17 mouse cellular contexts compared by ENCODE assay signal in genomic region chr11:94246789-94247061, GRCm38 (mm10). TPM values are rescaled to one million over a fixed set of nuclear protein-coding genes. Genes with fewer than 3 reads are reported as not detected.
DNase-seq lines count a peak whose midpoint lies in the region; ATAC-seq and TF ChIP-seq lines count a peak whose summit lies in the region.
"Had no signal": no experiment of that assay in that cellular context is flagged by ENCODE, and none has a peak within 500 bp of the region (broad histone marks: within the 10 kb centered on the region; RNA-seq: fewer than 3 reads in every experiment).

No protein-coding gene starts in this region.

- peaks cover 29% of the 10 kb centered on the region for H3K27me3 ChIP-seq in heart, embryonic 10.5 days (ENCODE audit: insufficient read depth, poor library complexity, severe bottlenecking)
- H3K27me3 ChIP-seq in embryonic facial prominence, embryonic 10.5 days (replicated peaks; ENCODE audit: low read depth, poor library complexity, severe bottlenecking), result peaks cover 32% of the 10 kb centered on the region
- 0 out of 2 replicates have a peak, but pooled peaks cover 6% of the 10 kb centered on the region for H3K27me3 ChIP-seq in hindbrain, embryonic 12.5 days
- no peaks in the 10 kb centered on the region for H3K27me3 ChIP-seq in limb, embryonic 14.5 days (ENCODE audit: control insufficient read depth, insufficient read depth, low read length)
- H3K27me3 ChIP-seq in thymus, adult 2 months (ENCODE audit: control insufficient read depth, insufficient read depth, low read length), result no peaks in the 10 kb centered on the region

- no peak overlapping the region for H3K4me3 ChIP-seq in heart, embryonic 10.5 days
- H3K4me3 ChIP-seq in embryonic facial prominence, embryonic 10.5 days, result peak overlapping the region; percentile 4; the same call in 1 of the 2 replicates
- H3K4me3 ChIP-seq in hindbrain, embryonic 12.5 days, result no peak overlapping the region
- peak overlapping the region; percentile 14 for H3K4me3 ChIP-seq in limb, embryonic 14.5 days (replicated peaks; ENCODE audit: low read length)
- H3K4me3 ChIP-seq in thymus, adult 2 months (ENCODE audit: control insufficient read depth, insufficient read depth, low read length), result no peak overlapping the region

- ATAC-seq in hindbrain, embryonic 12.5 days (ENCODE audit: low FRiP score), result no peak
- peak; percentile 27 for ATAC-seq in limb, embryonic 14.5 days (ENCODE audit: low FRiP score, low read depth)
- ATAC-seq: activated CD4-positive, CD25-positive, alpha-beta regulatory T cell, adult 4 months had no signal

- H3K27ac ChIP-seq in heart, embryonic 10.5 days, result 0 out of 2 replicates have a peak overlapping the region, but pooled peaks have one; percentile 6
- peak overlapping the region; percentile 85 for H3K27ac ChIP-seq in embryonic facial prominence, embryonic 10.5 days (replicated peaks)
- peak overlapping the region; percentile 79 for H3K27ac ChIP-seq in hindbrain, embryonic 12.5 days
- H3K27ac ChIP-seq in limb, embryonic 14.5 days (replicated peaks; ENCODE audit: low read depth, low read length), result peak overlapping the region; percentile 90
- no peak overlapping the region for H3K27ac ChIP-seq in thymus, adult 2 months (ENCODE audit: control insufficient read depth, insufficient read depth, low read length)

- peaks cover 30% of the 10 kb centered on the region for H3K4me1 ChIP-seq in heart, embryonic 10.5 days
- peaks cover 60% of the 10 kb centered on the region for H3K4me1 ChIP-seq in embryonic facial prominence, embryonic 10.5 days
- peaks cover 50% of the 10 kb centered on the region for H3K4me1 ChIP-seq in hindbrain, embryonic 12.5 days
- peaks cover 56% of the 10 kb centered on the region for H3K4me1 ChIP-seq in limb, embryonic 14.5 days (ENCODE audit: control insufficient read depth, insufficient read depth, low read length)
- H3K4me1 ChIP-seq in thymus, adult 2 months (replicated peaks; ENCODE audit: control insufficient read depth, insufficient read depth, low read length), result peaks cover 16% of the 10 kb centered on the region

- no peaks in the 10 kb centered on the region for H3K9me3 ChIP-seq in heart, embryonic 10.5 days
- H3K9me3 ChIP-seq in embryonic facial prominence, embryonic 10.5 days, result no peaks in the 10 kb centered on the region
- H3K9me3 ChIP-seq in hindbrain, embryonic 12.5 days (replicated peaks), result no peaks in the 10 kb centered on the region
- no peaks in the 10 kb centered on the region for H3K9me3 ChIP-seq in limb, embryonic 14.5 days (ENCODE audit: control insufficient read depth, low read length)
- H3K9me3 ChIP-seq: G1E had no signal

- 59% methylated on average over 8 of the region's 8 CpGs for WGBS in heart, embryonic 10.5 days
- 59% methylated on average over 8 of the region's 8 CpGs for whole genome bisulfite sequencing in embryonic facial prominence, embryonic 10.5 days
- 63% methylated on average over 8 of the region's 8 CpGs for WGBS in hindbrain, embryonic 12.5 days
- 11% methylated on average over 8 of the region's 8 CpGs for WGBS in limb, embryonic 14.5 days
- WGBS in thymus, adult 2 months, result 92% methylated on average over 8 of the region's 8 CpGs

- TF ChIP-seq CTCF in thymus, adult 2 months (IDR thresholded peaks at IDR 0.05; ENCODE audit: borderline replicate concordance, control insufficient read depth, extremely low read depth, insufficient read depth, low read length, poor library complexity), result no peak

- 0 out of 2 replicates have a peak overlapping the region, but pooled peaks have one; percentile 14 for H3K4me2 ChIP-seq in hindbrain, embryonic 12.5 days (replicated peaks)
- H3K4me2 ChIP-seq in limb, embryonic 14.5 days (replicated peaks; ENCODE audit: low read depth, low read length, severe bottlenecking), result peak overlapping the region; percentile 33

- DNase-seq in heart, embryonic 10.5 days (ENCODE audit: low spot score), result no peak
- no peak for DNase-seq in heart, adult 18-20 months
- DNase-seq in embryonic facial prominence, embryonic 10.5 days (ENCODE audit: low spot score), result no peak
- peak; percentile 51 for DNase-seq in limb, embryonic 14.5 days (ENCODE audit: low spot score)
- DNase-seq in thymus, adult 2 months, result no peak
- DNase-seq in ovary, postnatal 10 days (ENCODE audit: low spot score), result no peak
- no peak for DNase-seq in left cerebral cortex, adult 8-10 months (ENCODE audit: low spot score in 2 of 2)
- DNase-seq: heart, postnatal 36 days; spleen, adult 18-20 months; thymus, postnatal 4 days had no signal

- 0 out of 2 replicates have a peak overlapping the region, but pooled peaks have one; percentile 2 for H3K9ac ChIP-seq in hindbrain, embryonic 12.5 days
- no peak overlapping the region for H3K9ac ChIP-seq in limb, embryonic 14.5 days (ENCODE audit: low read depth, low read length, severe bottlenecking)

- no peak for TF ChIP-seq POLR2A in limb, embryonic 14.5 days (IDR thresholded peaks at IDR 0.05; ENCODE audit: borderline replicate concordance, extremely low read depth, insufficient read depth, insufficient read length)
- no peak for TF ChIP-seq POLR2A in thymus, adult 2 months (IDR thresholded peaks at IDR 0.05; ENCODE audit: control insufficient read depth, extremely low read depth, insufficient read depth, low read length, poor library complexity)

- no peaks in the 10 kb centered on the region for H3K36me3 ChIP-seq in heart, embryonic 10.5 days
- no peaks in the 10 kb centered on the region for H3K36me3 ChIP-seq in embryonic facial prominence, embryonic 10.5 days (replicated peaks)
- H3K36me3 ChIP-seq in hindbrain, embryonic 12.5 days, result no peaks in the 10 kb centered on the region
- H3K36me3 ChIP-seq in limb, embryonic 14.5 days (ENCODE audit: control insufficient read depth, insufficient read depth, low read length), result no peaks in the 10 kb centered on the region
- no peaks in the 10 kb centered on the region for H3K36me3 ChIP-seq in thymus, adult 2 months (ENCODE audit: control insufficient read depth, insufficient read depth, low read length)
- H3K36me3 ChIP-seq: G1E had no signal

RNA-seq across cellular contexts. Expression of gene Wfikkn2, which starts 0.9 kb away (rescaled TPM):
- 0.59 and 1.7 TPM in 2 replicates for polyA plus RNA-seq in heart, embryonic 10.5 days (2016; fragmentation: Nextera tagmentation; extraction: Ambion mirVana)
- total RNA-seq in heart, adult 18-20 months (2021), result 1 to 10 TPM; 5.8 to 6.6 TPM
- polyA plus RNA-seq in embryonic facial prominence, embryonic 10.5 days (2016; fragmentation: Nextera tagmentation; extraction: Ambion mirVana), result 1.1 and 2.4 TPM in 2 replicates
- polyA plus RNA-seq in hindbrain, embryonic 12.5 days (2016; fragmentation: Nextera tagmentation; extraction: Ambion mirVana), result 6.8 and 9.1 TPM in 2 replicates
- 19.9 and 25.1 TPM in 2 replicates for polyA plus RNA-seq in limb, embryonic 14.5 days (2012; rRNA removed)
- 9.2 and 9.7 TPM in 2 replicates for polyA plus RNA-seq in limb, embryonic 14.5 days (2014; fragmentation: Nextera tagmentation; extraction: Ambion mirVana)
- polyA plus RNA-seq in thymus, adult 2 months (2012; rRNA removed), result 28.2 and 34.4 TPM in 2 replicates
- total RNA-seq in left cerebral cortex, adult 8-10 months (2022), result 1 to 10 TPM; 2.1 to 3.0 (median 2.5) TPM

RNA-seq across cellular contexts. Expression of gene Gm21885, which starts 34.9 kb away (rescaled TPM):
- 0.18 TPM in 1 of 2 replicates, not detected in the other for polyA plus RNA-seq in heart, embryonic 10.5 days (2016; fragmentation: Nextera tagmentation; extraction: Ambion mirVana)
- total RNA-seq in heart, adult 18-20 months (2021), result under 1 TPM in 1 of 2 experiments, not detected in 1; 0.77 TPM
- 0.39 TPM in 1 of 2 replicates, not detected in the other for polyA plus RNA-seq in embryonic facial prominence, embryonic 10.5 days (2016; fragmentation: Nextera tagmentation; extraction: Ambion mirVana)
- polyA plus RNA-seq in hindbrain, embryonic 12.5 days (2016; fragmentation: Nextera tagmentation; extraction: Ambion mirVana), result 0.31 and 0.48 TPM in 2 replicates
- not detected in 2 replicates for polyA plus RNA-seq in limb, embryonic 14.5 days (2012; rRNA removed)
- polyA plus RNA-seq in limb, embryonic 14.5 days (2014; fragmentation: Nextera tagmentation; extraction: Ambion mirVana), result 0.44 and 0.84 TPM in 2 replicates
- not detected in 2 replicates for polyA plus RNA-seq in thymus, adult 2 months (2012; rRNA removed)
- not detected for total RNA-seq in left cerebral cortex, adult 8-10 months (2022)
- total RNA-seq: common myeloid progenitor, adult 5-6 weeks; G1E; layer of hippocampus, adult 18-20 months; liver, adult 2 months had no signal
- polyA plus RNA-seq: frontal cortex, adult 2 months; G1E had no signal

RNA-seq across cellular contexts. Expression of gene Tob1, which starts 35.5 kb away (rescaled TPM):
- 18.5 and 21.7 TPM in 2 replicates for polyA plus RNA-seq in heart, embryonic 10.5 days (2016; fragmentation: Nextera tagmentation; extraction: Ambion mirVana)
- 10 to 100 TPM; 47.5 to 50.4 TPM for total RNA-seq in heart, adult 18-20 months (2021)
- 18.4 and 22.1 TPM in 2 replicates for polyA plus RNA-seq in embryonic facial prominence, embryonic 10.5 days (2016; fragmentation: Nextera tagmentation; extraction: Ambion mirVana)
- 41.7 and 46.8 TPM in 2 replicates for polyA plus RNA-seq in hindbrain, embryonic 12.5 days (2016; fragmentation: Nextera tagmentation; extraction: Ambion mirVana)
- polyA plus RNA-seq in limb, embryonic 14.5 days (2012; rRNA removed), result 28.4 and 29.7 TPM in 2 replicates
- polyA plus RNA-seq in limb, embryonic 14.5 days (2014; fragmentation: Nextera tagmentation; extraction: Ambion mirVana), result 34.8 and 37.3 TPM in 2 replicates
- polyA plus RNA-seq in thymus, adult 2 months (2012; rRNA removed), result 21.4 and 27.4 TPM in 2 replicates
- total RNA-seq in left cerebral cortex, adult 8-10 months (2022), result 10 to 100 TPM; 38.2 to 48.1 (median 42.3) TPM

Comparison
In these comparisons a context has a peak if more than half of its experiments do, and no peak if none do; other contexts are left out.
1. H3K4me3 ChIP-seq: peak in embryonic facial prominence, embryonic 10.5 days (single experiment) and limb, embryonic 14.5 days (single experiment); none in heart, embryonic 10.5 days (single experiment), hindbrain, embryonic 12.5 days (single experiment) and thymus, adult 2 months (single experiment).